Mouse (Mus musculus) brown adipose tissue, adult 24 weeks (tissue): Measurements from ENCODE around the gene Hes3. TPM values are rescaled to one million over a fixed set of nuclear protein-coding genes. Genes with fewer than 3 reads are reported as not detected.

Source experiments
- H3K27ac ChIP-seq: fragments of 200-500 bp; replicated peaks from 2 replicates; pipeline ENCODE4 v1.5.1; 2012; ENCODE audit warnings: low read depth, mild to moderate bottlenecking, low read length
- H3K4me1 ChIP-seq: fragments of 200-500 bp; 2 replicates; pipeline ENCODE4 v1.6.1; 2012; ENCODE audit warnings: low read length, mixed read lengths; ENCODE audit not compliant: control insufficient read depth, insufficient read depth, insufficient read length
- H3K4me3 ChIP-seq: fragments of 200-500 bp; 2 replicates; pipeline ENCODE4 v1.5.1; 2012; ENCODE audit warnings: low read depth, mild to moderate bottlenecking, low read length, moderate library complexity; ENCODE audit not compliant: insufficient read depth
- polyA plus RNA-seq: library from polyadenylated mRNA; stranded (reverse); fragments of >200 nt; gene quantifications from 2 replicates; pipeline ENCODE4 v1.2.4, GENCODE M21; 2012; ENCODE audit not compliant: missing spikeins, insufficient read depth, insufficient read length

The Hes3 gene
- polyA plus RNA-seq, 1 experiment = not detected

- Histone ChIP-seq H3K4me1 (peaks cover 8% of the 10 kb centered on the region; the same call in 1 of the 2 replicates), H3K4me3 (no peak overlapping the region), H3K27ac (peak overlapping the region; percentile 83)
These were observed 2.9 kb upstream of the Hes3 start for GRCm38 (mm10) chr4:152294188-152294929.

- no peak overlapping the region for H3K27ac ChIP-seq
- no peak overlapping the region for H3K4me3 ChIP-seq
These were observed 772 bp upstream of the Hes3 start for GRCm38 (mm10) chr4:152292102-152292765.

GRCm38 (mm10) chr4:152290991-152291390, 471 bp downstream of the Hes3 start:
- Histone ChIP-seq H3K4me1 (no peaks in the 10 kb centered on the region; the same call in 1 of the 2 replicates), H3K27ac (no peak overlapping the region), H3K4me3 (no peak overlapping the region)

More at GRCm38 (mm10) chr4:152292102-152292765, 772 bp upstream of the Hes3 start:
- peaks cover 2% of the 10 kb centered on the region; the same call in 1 of the 2 replicates for H3K4me1 ChIP-seq

- no peak overlapping the region for H3K4me3 ChIP-seq
- H3K4me1 ChIP-seq = no peaks in the 10 kb centered on the region; the same call in 1 of the 2 replicates
- H3K27ac ChIP-seq = no peak overlapping the region
These were observed 1.1 kb downstream of the Hes3 start for GRCm38 (mm10) chr4:152290385-152290784.

GRCm38 (mm10) chr4:152288398-152288945, 3.0 kb downstream of the Hes3 start:
- Histone ChIP-seq H3K4me3 (no peak overlapping the region), H3K4me1 (no peaks in the 10 kb centered on the region), H3K27ac (no peak overlapping the region)

GRCm38 (mm10) chr4:152287317-152288120, 3.9 kb downstream of the Hes3 start:
- no peak overlapping the region for H3K27ac ChIP-seq
- H3K4me3 ChIP-seq = no peak overlapping the region
- no peaks in the 10 kb centered on the region for H3K4me1 ChIP-seq

GRCm38 (mm10) chr4:152286887-152287286, 4.6 kb downstream of the Hes3 start:
- Histone ChIP-seq H3K27ac (no peak overlapping the region), H3K4me3 (no peak overlapping the region), H3K4me1 (no peaks in the 10 kb centered on the region)

GRCm38 (mm10) chr4:152286183-152286582, 5.3 kb downstream of the Hes3 start:
- Histone ChIP-seq H3K4me3 (no peak overlapping the region), H3K27ac (no peak overlapping the region), H3K4me1 (no peaks in the 10 kb centered on the region)

GRCm38 (mm10) chr4:152285505-152285904, 6.0 kb downstream of the Hes3 start:
- no peak overlapping the region for H3K27ac ChIP-seq

GRCm38 (mm10) chr4:152283186-152283950, 8.1 kb downstream of the Hes3 start:
- H3K4me3 ChIP-seq = peak overlapping the region; percentile 32; the same call in 1 of the 2 replicates
- no peak overlapping the region for H3K27ac ChIP-seq
- no peaks in the 10 kb centered on the region for H3K4me1 ChIP-seq

More at GRCm38 (mm10) chr4:152285505-152285904, 6.0 kb downstream of the Hes3 start:
- Histone ChIP-seq H3K4me3 (no peak overlapping the region), H3K4me1 (no peaks in the 10 kb centered on the region)

- no peaks in the 10 kb centered on the region for H3K4me1 ChIP-seq
- peak overlapping the region; percentile 32; the same call in 1 of the 2 replicates for H3K4me3 ChIP-seq
- H3K27ac ChIP-seq = no peak overlapping the region
These were observed 8.7 kb downstream of the Hes3 start for GRCm38 (mm10) chr4:152282721-152283120.

GRCm38 (mm10) chr4:152281601-152282000, 9.9 kb downstream of the Hes3 start:
- Histone ChIP-seq H3K4me1 (no peaks in the 10 kb centered on the region), H3K27ac (no peak overlapping the region), H3K4me3 (no peak overlapping the region)

- Histone ChIP-seq H3K4me3 (no peak overlapping the region), H3K4me1 (no peaks in the 10 kb centered on the region), H3K27ac (no peak overlapping the region)
These were observed 12.5 kb downstream of the Hes3 start for GRCm38 (mm10) chr4:152278986-152279385.

GRCm38 (mm10) chr4:152277916-152278315, 13.5 kb downstream of the Hes3 start:
- H3K4me1 ChIP-seq = no peaks in the 10 kb centered on the region
- H3K27ac ChIP-seq = no peak overlapping the region
- no peak overlapping the region for H3K4me3 ChIP-seq
